Mouse (Mus musculus): ENCODE data around the gene Wipf2. TPM values are rescaled to one million over a fixed set of nuclear protein-coding genes. Genes with fewer than 3 reads are reported as not detected.

The Wipf2 gene
- polyA plus RNA-seq, 1 experiment, result 36.5 TPM

GRCm38 (mm10) chr11:98924633-98925175, 61.3 kb downstream of the Wipf2 start:
- Histone ChIP-seq H3K4me1 (ENCODE audit: control insufficient read depth, insufficient read depth, low read length) (peaks cover 20% of the 10 kb centered on the region), H3K27ac (ENCODE audit: insufficient read depth, low read length) (peak overlapping the region; percentile 51), H3K27me3 (ENCODE audit: control insufficient read depth, insufficient read depth, low read length, poor library complexity, severe bottlenecking) (no peaks in the 10 kb centered on the region), H3K36me3 (ENCODE audit: control insufficient read depth, insufficient read depth, low read length, poor library complexity, severe bottlenecking) (peaks cover 15% of the 10 kb centered on the region), H3K9me3 (replicated peaks; ENCODE audit: control insufficient read depth, insufficient read depth, low read length, poor library complexity, severe bottlenecking) (no peaks in the 10 kb centered on the region), H3K9ac (ENCODE audit: low read depth, poor library complexity, severe bottlenecking) (peak overlapping the region; percentile 20), H3K4me3 (ENCODE audit: low read depth, low read length) (no peak overlapping the region)
- TF ChIP-seq CTCF (IDR thresholded peaks at IDR 0.05; ENCODE audit: low read depth, low read length) (no peak), EP300 (IDR thresholded peaks at IDR 0.05; ENCODE audit: insufficient read depth, low read depth, low read length) (peak; percentile 67; the same call in 1 of the 2 replicates), POLR2A (IDR thresholded peaks at IDR 0.05; ENCODE audit: insufficient read depth, low read length) (no peak)

- TF ChIP-seq CTCF (IDR thresholded peaks at IDR 0.05; ENCODE audit: low read depth, low read length) (no peak), EP300 (IDR thresholded peaks at IDR 0.05; ENCODE audit: insufficient read depth, low read depth, low read length) (no peak), POLR2A (IDR thresholded peaks at IDR 0.05; ENCODE audit: insufficient read depth, low read length) (no peak)
- peak overlapping the region; percentile 20 for H3K9ac ChIP-seq (ENCODE audit: low read depth, poor library complexity, severe bottlenecking)
- H3K36me3 ChIP-seq (ENCODE audit: control insufficient read depth, insufficient read depth, low read length, poor library complexity, severe bottlenecking), result peaks cover 10% of the 10 kb centered on the region
- peak overlapping the region; percentile 51 for H3K27ac ChIP-seq (ENCODE audit: insufficient read depth, low read length)
- peaks cover 20% of the 10 kb centered on the region for H3K4me1 ChIP-seq (ENCODE audit: control insufficient read depth, insufficient read depth, low read length)
- H3K27me3 ChIP-seq (ENCODE audit: control insufficient read depth, insufficient read depth, low read length, poor library complexity, severe bottlenecking), result no peaks in the 10 kb centered on the region
- no peaks in the 10 kb centered on the region for H3K9me3 ChIP-seq (replicated peaks; ENCODE audit: control insufficient read depth, insufficient read depth, low read length, poor library complexity, severe bottlenecking)
- H3K4me3 ChIP-seq (ENCODE audit: low read depth, low read length), result no peak overlapping the region
These were observed 61.9 kb downstream of the Wipf2 start for GRCm38 (mm10) chr11:98925265-98925721.

DNA sequence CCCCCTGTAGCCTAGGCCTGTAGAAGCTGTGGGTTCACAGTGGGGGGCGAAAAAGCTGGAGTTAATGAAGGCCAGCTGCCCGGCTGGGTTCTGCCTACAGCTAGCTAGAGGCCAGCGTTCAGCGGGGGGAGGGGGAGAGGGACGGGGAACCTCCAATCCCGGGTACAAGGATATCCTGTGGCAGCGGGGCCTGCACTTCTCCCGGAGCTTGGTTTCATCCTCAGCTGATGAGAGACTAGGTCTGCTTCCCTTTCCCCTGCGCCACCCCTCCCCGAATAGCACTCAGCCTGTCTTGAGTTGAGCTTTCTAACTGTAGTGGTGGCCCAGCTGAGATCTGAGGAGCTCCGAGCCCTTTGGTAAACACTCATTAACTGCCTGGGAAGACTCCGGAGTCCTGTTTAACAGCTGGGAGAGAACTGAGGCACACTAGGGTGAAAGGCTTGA, 62.5 kb downstream of the Wipf2 start:
- Histone ChIP-seq H3K27ac (ENCODE audit: insufficient read depth, low read length) (peak overlapping the region; percentile 81), H3K36me3 (ENCODE audit: control insufficient read depth, insufficient read depth, low read length, poor library complexity, severe bottlenecking) (peaks cover 4% of the 10 kb centered on the region), H3K9ac (ENCODE audit: low read depth, poor library complexity, severe bottlenecking) (peak overlapping the region; percentile 20), H3K4me1 (ENCODE audit: control insufficient read depth, insufficient read depth, low read length) (peaks cover 20% of the 10 kb centered on the region), H3K4me3 (ENCODE audit: low read depth, low read length) (no peak overlapping the region), H3K9me3 (replicated peaks; ENCODE audit: control insufficient read depth, insufficient read depth, low read length, poor library complexity, severe bottlenecking) (no peaks in the 10 kb centered on the region), H3K27me3 (ENCODE audit: control insufficient read depth, insufficient read depth, low read length, poor library complexity, severe bottlenecking) (no peaks in the 10 kb centered on the region)
- TF ChIP-seq EP300 (IDR thresholded peaks at IDR 0.05; ENCODE audit: insufficient read depth, low read depth, low read length) (0 out of 2 replicates have a peak, but pooled peaks have one; percentile 37), POLR2A (IDR thresholded peaks at IDR 0.05; ENCODE audit: insufficient read depth, low read length) (no peak)

DNA sequence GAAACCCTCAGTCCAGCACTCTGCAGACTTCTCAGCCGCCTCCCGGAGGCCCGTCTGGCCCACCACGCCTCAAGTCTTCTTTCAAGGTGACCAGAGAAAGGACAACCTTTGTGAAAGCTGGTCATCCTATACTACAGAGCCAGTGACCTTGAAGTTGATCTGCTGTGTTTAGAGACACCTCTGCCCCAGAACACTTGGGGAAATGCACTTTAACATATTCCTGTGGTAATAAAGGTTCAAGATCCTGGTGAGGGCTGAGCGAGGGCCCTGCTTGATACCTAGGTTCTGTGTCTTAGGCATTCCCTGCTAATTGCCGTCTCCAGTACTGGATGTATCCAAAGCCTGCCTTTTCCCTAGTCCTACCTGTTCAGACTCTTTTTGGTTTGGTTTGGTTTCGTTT, 63.1 kb downstream of the Wipf2 start:
- Histone ChIP-seq H3K9ac (ENCODE audit: low read depth, poor library complexity, severe bottlenecking) (peak overlapping the region; percentile 20; the same call in 1 of the 2 replicates), H3K4me1 (ENCODE audit: control insufficient read depth, insufficient read depth, low read length) (peaks cover 20% of the 10 kb centered on the region), H3K36me3 (ENCODE audit: control insufficient read depth, insufficient read depth, low read length, poor library complexity, severe bottlenecking) (no peaks in the 10 kb centered on the region), H3K4me3 (ENCODE audit: low read depth, low read length) (no peak overlapping the region), H3K27me3 (ENCODE audit: control insufficient read depth, insufficient read depth, low read length, poor library complexity, severe bottlenecking) (no peaks in the 10 kb centered on the region), H3K27ac (ENCODE audit: insufficient read depth, low read length) (peak overlapping the region; percentile 81; the same call in 1 of the 2 replicates), H3K9me3 (replicated peaks; ENCODE audit: control insufficient read depth, insufficient read depth, low read length, poor library complexity, severe bottlenecking) (no peaks in the 10 kb centered on the region)
- TF ChIP-seq EP300 (IDR thresholded peaks at IDR 0.05; ENCODE audit: insufficient read depth, low read depth, low read length) (no peak), CTCF (IDR thresholded peaks at IDR 0.05; ENCODE audit: low read depth, low read length) (no peak), POLR2A (IDR thresholded peaks at IDR 0.05; ENCODE audit: insufficient read depth, low read length) (no peak)

DNA sequence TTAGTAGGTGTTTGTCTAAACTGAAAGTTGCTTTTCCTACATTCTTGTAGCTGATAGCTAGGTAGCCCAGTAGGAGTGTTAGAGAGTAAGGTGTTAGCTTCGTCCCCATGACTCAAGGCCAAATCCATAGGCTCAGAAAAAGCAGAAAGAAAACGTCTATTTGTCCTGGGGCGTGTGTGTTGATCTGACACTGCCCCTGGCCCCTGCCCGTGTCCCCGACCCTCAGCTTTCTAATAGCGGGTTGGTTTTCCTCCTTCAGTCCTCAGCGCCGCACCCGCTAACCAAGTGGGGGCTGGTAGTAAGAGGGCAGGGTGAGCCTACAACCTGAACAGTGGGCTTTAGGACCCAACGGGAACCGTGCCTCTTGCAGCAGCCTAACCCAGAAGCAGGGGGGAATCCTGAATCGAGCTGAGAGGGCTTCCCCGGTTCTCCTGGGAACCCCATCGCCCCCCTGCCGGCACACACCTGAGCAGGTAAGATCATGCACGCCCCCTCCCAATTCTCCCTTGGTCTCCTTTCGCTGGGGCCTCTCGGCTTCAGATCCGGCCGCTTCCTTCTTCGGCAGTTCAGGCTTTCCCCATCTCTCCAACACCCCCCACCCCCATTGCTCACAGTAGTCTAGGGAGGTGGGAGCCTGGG, 64.1 kb downstream of the Wipf2 start, which contains the start of gene Rara:
Gene Rara, plus strand, starts transcription at position 381 of the 639 bp plus-strand sequence.
- Histone ChIP-seq H3K27ac (ENCODE audit: insufficient read depth, low read length) (peak within 1 kb of the TSS; percentile 81; the same call in 1 of the 2 replicates), H3K9ac (ENCODE audit: low read depth, poor library complexity, severe bottlenecking) (peak within 1 kb of the TSS; percentile 24)

More for the DNA sequence above, 64.1 kb downstream of the Wipf2 start, which contains the start of gene Rara:
- TF ChIP-seq EP300 (IDR thresholded peaks at IDR 0.05; ENCODE audit: insufficient read depth, low read depth, low read length) (peak; percentile 8; the same call in 1 of the 2 replicates), CTCF (IDR thresholded peaks at IDR 0.05; ENCODE audit: low read depth, low read length) (no peak), POLR2A (IDR thresholded peaks at IDR 0.05; ENCODE audit: insufficient read depth, low read length) (no peak)
- H3K4me3 ChIP-seq (ENCODE audit: low read depth, low read length), result peak within 1 kb of the TSS; percentile 56
- H3K27me3 ChIP-seq (ENCODE audit: control insufficient read depth, insufficient read depth, low read length, poor library complexity, severe bottlenecking), result no peaks in the 10 kb centered on the region
- no peaks in the 10 kb centered on the region for H3K9me3 ChIP-seq (replicated peaks; ENCODE audit: control insufficient read depth, insufficient read depth, low read length, poor library complexity, severe bottlenecking)
- no peaks in the 10 kb centered on the region for H3K36me3 ChIP-seq (ENCODE audit: control insufficient read depth, insufficient read depth, low read length, poor library complexity, severe bottlenecking)
- H3K4me1 ChIP-seq (ENCODE audit: control insufficient read depth, insufficient read depth, low read length), result peaks cover 20% of the 10 kb centered on the region
